Mouse (Mus musculus): ENCODE data around the gene Prkar1b. TPM values are rescaled to one million over a fixed set of nuclear protein-coding genes. Genes with fewer than 3 reads are reported as not detected.

Prkar1b gene
- polyA plus RNA-seq, 2 experiments = 0.44 to 0.73 TPM

DNA sequence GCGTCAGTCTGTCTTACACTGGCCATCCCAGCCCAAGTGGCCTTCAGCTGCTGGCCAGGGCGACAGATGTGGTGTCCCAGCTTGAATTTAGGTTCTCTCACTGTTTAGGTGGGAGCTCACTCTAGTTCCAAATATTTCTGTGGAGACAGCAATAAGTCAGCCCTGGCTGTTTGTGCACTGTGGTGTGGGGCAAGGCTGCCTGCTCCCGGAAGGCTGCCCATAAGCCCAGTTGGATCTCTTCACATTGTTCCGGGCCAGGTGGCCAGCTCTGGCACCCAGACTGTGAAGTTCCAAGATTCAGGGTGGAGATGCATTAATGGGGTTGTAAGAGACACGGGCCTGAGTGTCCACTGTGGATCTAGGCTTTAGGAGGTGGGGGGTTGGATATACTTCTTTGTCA lies 76.9 kb downstream of the Prkar1b start:
- no peaks in the 10 kb centered on the region for H3K4me1 ChIP-seq (replicated peaks; ENCODE audit: control insufficient read depth in 2 of 2, insufficient read depth in 2 of 2, low read length in 1 of 2)
- ATAC-seq (ENCODE audit: insufficient read depth) = no peak
- DNase-seq (ENCODE audit: low read depth in 3 of 3, low spot score in 3 of 3) = no peak
- no peaks in the 10 kb centered on the region for H3K27me3 ChIP-seq (ENCODE audit: control insufficient read depth, insufficient read depth, low read length)
- H3K4me3 ChIP-seq (ENCODE audit: insufficient read depth in 1 of 2, low read depth in 2 of 2, low read length in 2 of 2) = no peak overlapping the region
- H3K4me2 ChIP-seq (ENCODE audit: low read depth) = no peak overlapping the region
- TF ChIP-seq CTCF (IDR thresholded peaks at IDR 0.05; ENCODE audit: low read depth) (no peak), EP300 (IDR thresholded peaks at IDR 0.05; ENCODE audit: low read depth) (no peak)
- H3K9me3 ChIP-seq (ENCODE audit: control insufficient read depth, low read length) = no peaks in the 10 kb centered on the region
- no peaks in the 10 kb centered on the region for H3K36me3 ChIP-seq (replicated peaks; ENCODE audit: control insufficient read depth, insufficient read depth, low read depth)
- no peak overlapping the region for H3K9ac ChIP-seq (replicated peaks)
- no peak overlapping the region for H3K27ac ChIP-seq
- WGBS (ENCODE audit: insufficient replicate concordance) = 61% methylated on average over 5 of the region's 5 CpGs

DNA sequence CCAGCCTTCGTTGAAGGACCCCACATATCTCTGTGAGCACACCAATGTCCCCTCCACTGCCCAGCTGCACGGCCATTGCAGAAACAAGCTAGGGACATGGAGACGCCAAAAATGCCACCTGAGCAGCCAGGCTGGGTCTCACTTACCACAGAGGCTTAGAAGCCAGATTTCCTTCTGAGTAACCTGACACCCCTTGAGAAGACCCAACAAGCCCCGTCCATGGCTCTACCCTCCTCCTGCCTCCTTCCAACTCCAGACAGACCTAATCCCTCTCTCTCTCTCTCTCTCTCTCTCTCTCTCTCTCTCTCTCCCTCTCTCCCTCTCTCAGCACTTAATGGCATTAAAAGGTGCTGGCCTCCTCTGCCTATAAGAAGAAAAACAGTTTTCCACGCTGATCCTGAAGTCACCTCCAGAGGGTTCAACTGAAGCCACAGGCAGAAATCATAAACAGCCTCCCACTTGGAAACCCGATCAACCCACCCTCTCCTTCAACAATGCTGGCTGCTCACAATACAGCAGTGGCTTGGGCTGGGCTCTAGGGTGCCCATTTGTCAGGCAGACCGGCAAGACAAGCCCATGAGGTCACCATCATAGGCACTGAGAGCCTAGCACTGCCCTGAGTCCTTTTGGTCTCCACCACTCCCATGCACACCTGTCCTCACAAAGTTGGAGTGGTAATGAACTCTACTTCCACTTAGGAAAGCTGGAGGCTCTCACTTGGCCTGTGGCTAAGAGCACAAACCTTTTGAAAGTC lies 82.8 kb downstream of the Prkar1b start:
- Histone ChIP-seq H3K4me1 (replicated peaks; ENCODE audit: control insufficient read depth in 2 of 2, insufficient read depth in 2 of 2, low read length in 1 of 2) (no peaks in the 10 kb centered on the region), H3K4me2 (ENCODE audit: low read depth) (no peak overlapping the region), H3K9me3 (ENCODE audit: control insufficient read depth, low read length) (no peaks in the 10 kb centered on the region), H3K9ac (replicated peaks) (no peak overlapping the region), H3K27ac (no peak overlapping the region), H3K36me3 (replicated peaks; ENCODE audit: control insufficient read depth, insufficient read depth, low read depth) (no peaks in the 10 kb centered on the region), H3K27me3 (ENCODE audit: control insufficient read depth, insufficient read depth, low read length) (no peaks in the 10 kb centered on the region), H3K4me3 (ENCODE audit: insufficient read depth in 1 of 2, low read depth in 2 of 2, low read length in 2 of 2) (no peak overlapping the region)
- DNase-seq (ENCODE audit: low read depth in 3 of 3, low spot score in 3 of 3) (no peak), ATAC-seq (ENCODE audit: insufficient read depth) (no peak)
- TF ChIP-seq CTCF (IDR thresholded peaks at IDR 0.05; ENCODE audit: low read depth) = no peak
- WGBS (ENCODE audit: insufficient replicate concordance) = 33% methylated on average over 7 of the region's 7 CpGs

DNA sequence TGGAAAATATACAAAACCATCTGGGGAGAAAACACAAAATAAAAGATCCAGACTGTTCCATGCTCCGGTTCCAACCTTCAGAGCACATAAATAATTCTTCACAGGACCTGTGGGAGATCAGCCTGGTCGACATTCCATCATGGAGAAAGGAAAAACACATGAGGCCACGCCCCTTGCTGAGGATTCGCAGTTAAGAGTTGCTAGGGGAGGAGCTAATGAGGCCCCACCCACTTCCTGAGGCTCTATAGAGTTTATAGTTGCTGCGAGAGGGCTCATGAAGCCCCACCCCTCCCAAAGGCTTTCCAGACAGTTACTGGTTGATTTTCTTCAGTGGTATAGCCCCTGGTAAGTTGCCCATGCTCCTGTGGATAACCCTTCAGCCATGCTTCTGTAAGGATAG lies 85.2 kb downstream of the Prkar1b start:
- H3K36me3 ChIP-seq (replicated peaks; ENCODE audit: control insufficient read depth, insufficient read depth, low read depth) = no peaks in the 10 kb centered on the region
- no peak for TF ChIP-seq EP300 (IDR thresholded peaks at IDR 0.05; ENCODE audit: low read depth)
- TF ChIP-seq CTCF (IDR thresholded peaks at IDR 0.05; ENCODE audit: low read depth) = no peak
- WGBS (ENCODE audit: insufficient replicate concordance) = 37% methylated on average over 5 of the region's 5 CpGs

DNA sequence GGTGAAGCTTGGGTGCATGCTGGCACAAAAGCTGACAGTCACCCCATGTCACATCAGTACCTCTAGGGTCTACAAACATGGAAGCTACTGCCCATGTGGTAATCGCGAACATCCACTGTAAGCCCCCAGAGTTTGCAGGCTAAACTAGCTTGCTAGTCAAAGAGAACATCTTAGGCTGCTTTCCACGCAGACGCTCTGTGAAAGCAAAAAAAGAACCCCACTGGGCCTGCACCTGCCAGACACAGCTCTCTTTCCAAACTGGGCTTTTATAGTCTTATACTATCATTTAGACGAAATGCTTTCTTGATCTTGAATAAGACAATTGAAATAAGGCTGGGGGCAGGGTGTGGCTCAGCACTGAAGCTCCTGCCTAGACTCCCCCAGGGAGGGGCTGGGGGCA lies 88.1 kb downstream of the Prkar1b start:
- Histone ChIP-seq H3K27me3 (ENCODE audit: control insufficient read depth, insufficient read depth, low read length) (no peaks in the 10 kb centered on the region), H3K4me1 (replicated peaks; ENCODE audit: control insufficient read depth in 2 of 2, insufficient read depth in 2 of 2, low read length in 1 of 2) (no peaks in the 10 kb centered on the region), H3K4me3 (ENCODE audit: insufficient read depth in 1 of 2, low read depth in 2 of 2, low read length in 2 of 2) (no peak overlapping the region), H3K9me3 (ENCODE audit: control insufficient read depth, low read length) (no peaks in the 10 kb centered on the region), H3K9ac (replicated peaks) (no peak overlapping the region), H3K4me2 (ENCODE audit: low read depth) (no peak overlapping the region), H3K27ac (no peak overlapping the region), H3K36me3 (replicated peaks; ENCODE audit: control insufficient read depth, insufficient read depth, low read depth) (no peaks in the 10 kb centered on the region)
- TF ChIP-seq CTCF (IDR thresholded peaks at IDR 0.05; ENCODE audit: low read depth) (no peak), EP300 (IDR thresholded peaks at IDR 0.05; ENCODE audit: low read depth) (no peak)
- ATAC-seq (ENCODE audit: insufficient read depth) (no peak), DNase-seq (ENCODE audit: low read depth in 3 of 3, low spot score in 3 of 3) (no peak)
- WGBS (ENCODE audit: insufficient replicate concordance) = 72% methylated on average over 5 of the region's 5 CpGs

More for the DNA sequence above, 85.2 kb downstream of the Prkar1b start:
- no peak overlapping the region for H3K4me2 ChIP-seq (ENCODE audit: low read depth)
- DNase-seq (ENCODE audit: low read depth in 3 of 3, low spot score in 3 of 3) (no peak), ATAC-seq (ENCODE audit: insufficient read depth) (no peak)
- H3K27ac ChIP-seq = no peak overlapping the region
- H3K4me3 ChIP-seq (ENCODE audit: insufficient read depth in 1 of 2, low read depth in 2 of 2, low read length in 2 of 2) = no peak overlapping the region
- H3K9me3 ChIP-seq (ENCODE audit: control insufficient read depth, low read length) = no peaks in the 10 kb centered on the region
- no peaks in the 10 kb centered on the region for H3K4me1 ChIP-seq (replicated peaks; ENCODE audit: control insufficient read depth in 2 of 2, insufficient read depth in 2 of 2, low read length in 1 of 2)
- no peaks in the 10 kb centered on the region for H3K27me3 ChIP-seq (ENCODE audit: control insufficient read depth, insufficient read depth, low read length)
- no peak overlapping the region for H3K9ac ChIP-seq (replicated peaks)

DNA sequence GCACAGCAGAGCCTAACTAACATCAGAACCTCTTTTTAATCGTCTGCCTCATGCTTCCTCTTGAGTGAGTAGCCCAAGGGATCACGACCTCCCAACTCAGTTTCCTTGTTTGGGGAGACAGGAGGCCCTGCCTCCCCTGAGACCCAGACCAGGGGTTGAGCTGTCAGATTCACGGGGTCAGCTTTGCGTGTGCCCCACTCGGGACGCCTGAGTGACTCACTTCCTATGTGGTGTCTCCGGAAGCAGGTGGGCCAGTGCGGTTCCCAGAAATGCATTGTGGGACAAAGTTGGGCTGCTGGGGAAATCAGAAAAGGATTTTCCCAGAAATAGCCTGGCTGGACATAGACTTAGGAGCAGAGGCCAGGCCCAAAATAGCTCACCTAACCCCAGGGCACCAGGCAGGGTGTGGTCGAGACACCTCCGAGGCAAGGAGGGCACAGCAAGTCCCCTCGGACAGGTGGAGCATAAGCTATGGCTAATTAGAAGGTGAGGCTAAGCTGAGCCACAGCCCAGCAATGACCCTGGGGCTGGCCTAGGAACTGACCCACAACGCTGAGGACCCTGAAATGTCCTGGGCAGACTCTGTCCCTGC lies 89.2 kb downstream of the Prkar1b start:
- WGBS (ENCODE audit: insufficient replicate concordance) = 34% methylated on average over 12 of the region's 12 CpGs
- TF ChIP-seq CTCF (IDR thresholded peaks at IDR 0.05; ENCODE audit: low read depth) (no peak), EP300 (IDR thresholded peaks at IDR 0.05; ENCODE audit: low read depth) (no peak)
- H3K9ac ChIP-seq (replicated peaks) = no peak overlapping the region
- ATAC-seq (ENCODE audit: insufficient read depth) (no peak), DNase-seq (ENCODE audit: low read depth in 3 of 3, low spot score in 3 of 3) (no peak)
- H3K4me2 ChIP-seq (ENCODE audit: low read depth) = no peak overlapping the region
- no peak overlapping the region for H3K4me3 ChIP-seq (ENCODE audit: insufficient read depth in 1 of 2, low read depth in 2 of 2, low read length in 2 of 2)
- no peaks in the 10 kb centered on the region for H3K4me1 ChIP-seq (replicated peaks; ENCODE audit: control insufficient read depth in 2 of 2, insufficient read depth in 2 of 2, low read length in 1 of 2)
- no peaks in the 10 kb centered on the region for H3K36me3 ChIP-seq (replicated peaks; ENCODE audit: control insufficient read depth, insufficient read depth, low read depth)
- no peaks in the 10 kb centered on the region for H3K27me3 ChIP-seq (ENCODE audit: control insufficient read depth, insufficient read depth, low read length)
- no peaks in the 10 kb centered on the region for H3K9me3 ChIP-seq (ENCODE audit: control insufficient read depth, low read length)
- H3K27ac ChIP-seq = no peak overlapping the region
